Mouse (Mus musculus) gastrocnemius, adult 2 months (tissue): ENCODE results near the gene Nlgn2. TPM values are rescaled to one million over a fixed set of nuclear protein-coding genes. Genes with fewer than 3 reads are reported as not detected.

Source experiments
- DNase-seq: peaks from one replicate; pipeline ENCODE4 v3.0.0; 2022
- H3K27ac ChIP-seq: fragments of 200-600 bp; 2 replicates; pipeline ENCODE4 v1.8.1; 2022; ENCODE audit warnings: mild to moderate bottlenecking
- H3K4me3 ChIP-seq: fragments of 200-600 bp; 2 replicates; pipeline ENCODE4 v1.8.1; 2022; ENCODE audit warnings: mild to moderate bottlenecking, moderate library complexity
- CTCF ChIP-seq: fragments of 200-600 bp; IDR thresholded peaks from 2 replicates; pipeline ENCODE4 v1.8.1; 2022; ENCODE audit warnings: antibody characterized with exemption, mild to moderate bottlenecking, moderate library complexity
- intact Hi-C: fragments of 180-260 bp; cut with DNase I; formaldehyde crosslinking; loops from one replicate; pipeline ENCODE4 v1.15.1; 2025
- total RNA-seq, 2 experiments: library from RNA; stranded (reverse); gene quantifications; 2 replicates each; pipeline ENCODE4 v1.2.3; 2021

Nlgn2 gene
- total RNA-seq, 2 experiments from 2014 or later = 2.3 to 2.7 TPM

- peak overlapping the region; percentile 98 for H3K27ac ChIP-seq
Observed at GRCm38 (mm10) chr11:69836703-69837576, 644 bp downstream of the Nlgn2 start.

GRCm38 (mm10) chr11:69835966-69836335, 1.6 kb downstream of the Nlgn2 start:
- no peak for DNase-seq
- no peak overlapping the region for H3K27ac ChIP-seq
- no peak for TF ChIP-seq CTCF
- intact Hi-C loops = loop anchor here (2.0 kb wide), 1 partner anchor 31 kb away; the partner anchor contains the start of gene Tmem102
- H3K4me3 ChIP-seq = no peak overlapping the region

More at GRCm38 (mm10) chr11:69836703-69837576, 644 bp downstream of the Nlgn2 start:
- intact Hi-C loops = loop anchor here (2.0 kb wide), 1 partner anchor 32 kb away; the partner anchor contains the start of gene Tmem102
- no peak for TF ChIP-seq CTCF
- H3K4me3 ChIP-seq = peak overlapping the region; percentile 94
- DNase-seq = peak; percentile 66

GRCm38 (mm10) chr11:69835326-69835965, 2.1 kb downstream of the Nlgn2 start:
- DNase-seq = no peak
- Histone ChIP-seq H3K27ac (no peak overlapping the region), H3K4me3 (no peak overlapping the region)
- TF ChIP-seq CTCF = no peak
- intact Hi-C loops = no loop called here

- intact Hi-C loops = no loop called here
- peak; percentile 49 for DNase-seq
- Histone ChIP-seq H3K4me3 (peak overlapping the region; percentile 60), H3K27ac (no peak overlapping the region)
- TF ChIP-seq CTCF = no peak
Observed at GRCm38 (mm10) chr11:69834001-69834549, 3.5 kb downstream of the Nlgn2 start.

GRCm38 (mm10) chr11:69833554-69833953, 4.0 kb downstream of the Nlgn2 start:
- intact Hi-C loops = no loop called here
- H3K4me3 ChIP-seq = peak overlapping the region; percentile 60
- no peak overlapping the region for H3K27ac ChIP-seq
- TF ChIP-seq CTCF = no peak
- DNase-seq = no peak

GRCm38 (mm10) chr11:69828832-69829231, 8.8 kb downstream of the Nlgn2 start:
- intact Hi-C loops = no loop called here
- TF ChIP-seq CTCF = no peak
- DNase-seq = no peak
- H3K4me3 ChIP-seq = no peak overlapping the region
- H3K27ac ChIP-seq = no peak overlapping the region

GRCm38 (mm10) chr11:69823456-69823855, 14.1 kb downstream of the Nlgn2 start:
- no peak for TF ChIP-seq CTCF
- no peak for DNase-seq
- intact Hi-C loops = no loop called here
- H3K27ac ChIP-seq = no peak overlapping the region
- no peak overlapping the region for H3K4me3 ChIP-seq

- Histone ChIP-seq H3K4me3 (no peak within 1 kb of the TSS), H3K27ac (no peak within 1 kb of the TSS)
- no peak for DNase-seq
- TF ChIP-seq CTCF = no peak
- intact Hi-C loops = no loop called here
Observed at GRCm38 (mm10) chr11:69822080-69822479, 15.5 kb downstream of the Nlgn2 start, which contains the start of gene Spem1. Gene Spem1 (minus strand): TSS chr11:69822180.

GRCm38 (mm10) chr11:69818871-69819270, 18.7 kb downstream of the Nlgn2 start:
- DNase-seq = no peak
- TF ChIP-seq CTCF = no peak
- no peak overlapping the region for H3K27ac ChIP-seq
- H3K4me3 ChIP-seq = no peak overlapping the region
- intact Hi-C loops = no loop called here

- intact Hi-C loops = no loop called here
Observed at GRCm38 (mm10) chr11:69818365-69818764, 19.2 kb downstream of the Nlgn2 start, which contains the start of gene Spem2. Gene Spem2 (minus strand): TSS chr11:69818465.

GRCm38 (mm10) chr11:69816520-69816919, 21.1 kb downstream of the Nlgn2 start:
- no peak for DNase-seq
- intact Hi-C loops = no loop called here
- no peak overlapping the region for H3K4me3 ChIP-seq
- TF ChIP-seq CTCF = no peak
- H3K27ac ChIP-seq = no peak overlapping the region

More at GRCm38 (mm10) chr11:69818365-69818764, 19.2 kb downstream of the Nlgn2 start, which contains the start of gene Spem2:
- Histone ChIP-seq H3K4me3 (no peak within 1 kb of the TSS), H3K27ac (no peak within 1 kb of the TSS)
- no peak for DNase-seq
- TF ChIP-seq CTCF = no peak

- no peak within 1 kb of the TSS for H3K27ac ChIP-seq
- 0 out of 2 replicates have a peak, but pooled peaks have one; percentile 2 for TF ChIP-seq CTCF
- DNase-seq = no peak
- intact Hi-C loops = no loop called here
- no peak within 1 kb of the TSS for H3K4me3 ChIP-seq
Observed at GRCm38 (mm10) chr11:69815155-69815554, 22.4 kb downstream of the Nlgn2 start, which contains the start of gene Gm39566. Gene Gm39566 (minus strand): TSS chr11:69815298.

GRCm38 (mm10) chr11:69810280-69810679, 27.3 kb downstream of the Nlgn2 start:
- no peak overlapping the region for H3K4me3 ChIP-seq
- intact Hi-C loops = no loop called here
- no peak overlapping the region for H3K27ac ChIP-seq
- TF ChIP-seq CTCF = no peak
- no peak for DNase-seq
